Mouse (Mus musculus) ES-Bruce4 (cell line): ENCODE measurements around the gene Myh2.

Source experiments
- CTCF ChIP-seq: IDR thresholded peaks from one replicate; pipeline ENCODE4 v1.8.1; 2011; ENCODE audit warnings: low read depth, low read length
- EP300 ChIP-seq: IDR thresholded peaks from 2 replicates; pipeline ENCODE4 v1.6.1; 2011; ENCODE audit warnings: low read depth, low read length; ENCODE audit not compliant: insufficient read depth
- POLR2A ChIP-seq: IDR thresholded peaks from one replicate; pipeline ENCODE4 v1.8.1; 2011; ENCODE audit warnings: low read length; ENCODE audit not compliant: insufficient read depth

DNA sequence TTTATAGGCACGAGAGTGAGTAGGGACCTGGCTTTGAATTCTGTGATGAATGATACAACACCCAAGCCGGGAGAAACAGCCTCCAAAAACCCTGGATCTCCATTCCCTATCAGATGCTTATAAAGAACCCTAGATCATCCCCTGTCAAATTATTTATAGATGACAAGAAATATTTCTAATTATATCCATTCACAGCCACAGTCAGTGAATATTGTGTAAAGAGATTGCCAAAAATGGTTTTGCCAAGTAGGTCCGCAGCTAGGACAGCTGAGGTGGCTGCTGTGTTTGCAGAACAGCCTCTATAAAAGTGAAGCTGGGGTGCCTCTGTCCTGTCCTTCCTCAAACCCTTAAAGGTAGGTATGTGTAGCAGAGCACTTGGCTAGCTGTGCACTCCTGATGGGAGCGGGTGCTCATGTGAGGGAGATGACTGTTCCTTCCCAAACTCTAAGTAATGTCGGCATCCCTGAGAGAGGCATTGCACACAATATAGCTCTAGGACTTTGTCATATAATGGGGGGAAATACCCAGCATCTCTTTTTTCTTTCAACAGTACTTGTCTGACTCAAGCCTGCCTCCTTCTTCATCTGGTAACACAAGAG lies 66.8 kb downstream of the Myh2 start, which contains the start of gene Myh4:
- TF ChIP-seq CTCF (no peak), POLR2A (no peak), EP300 (no peak)
